Mouse (Mus musculus): Measurements from ENCODE around the gene Prkra. TPM values are rescaled to one million over a fixed set of nuclear protein-coding genes. Genes with fewer than 3 reads are reported as not detected.

The Prkra gene
- 6.9 and 7.5 TPM in 2 replicates for total RNA-seq (2015; ENCODE audit: low replicate concordance)
- 2.2 TPM in 1 of 2 replicates, not detected in the other for total RNA-seq (2017; ENCODE audit: low replicate concordance)

- ATAC-seq (replicated peaks; ENCODE audit: low FRiP score, poor library complexity, severe bottlenecking): peak; percentile 99
Measured at GRCm38 (mm10) chr2:76647883-76648570, at the start of gene Prkra, which contains the start of gene Pjvk. Prkra (minus strand) TSS chr2:76648015. Pjvk (plus strand) TSS chr2:76648476.

- ATAC-seq (replicated peaks; ENCODE audit: low FRiP score, poor library complexity, severe bottlenecking): no peak
Measured at GRCm38 (mm10) chr2:76695290-76695689, 47.5 kb upstream of the Prkra start.

- no peak for ATAC-seq (replicated peaks; ENCODE audit: low FRiP score, poor library complexity, severe bottlenecking)
Measured at GRCm38 (mm10) chr2:76693765-76694164, 46.0 kb upstream of the Prkra start.

- ATAC-seq (replicated peaks; ENCODE audit: low FRiP score, poor library complexity, severe bottlenecking): no peak
Measured at GRCm38 (mm10) chr2:76690436-76691204, 42.8 kb upstream of the Prkra start.

GRCm38 (mm10) chr2:76688162-76688561, 40.3 kb upstream of the Prkra start:
- ATAC-seq (replicated peaks; ENCODE audit: low FRiP score, poor library complexity, severe bottlenecking): no peak

GRCm38 (mm10) chr2:76687608-76688007, 39.8 kb upstream of the Prkra start:
- no peak for ATAC-seq (replicated peaks; ENCODE audit: low FRiP score, poor library complexity, severe bottlenecking)

GRCm38 (mm10) chr2:76686986-76687385, 39.2 kb upstream of the Prkra start:
- ATAC-seq (replicated peaks; ENCODE audit: low FRiP score, poor library complexity, severe bottlenecking): no peak

GRCm38 (mm10) chr2:76682301-76682700, 34.5 kb upstream of the Prkra start:
- no peak for ATAC-seq (replicated peaks; ENCODE audit: low FRiP score, poor library complexity, severe bottlenecking)

- no peak for ATAC-seq (replicated peaks; ENCODE audit: low FRiP score, poor library complexity, severe bottlenecking)
Measured at GRCm38 (mm10) chr2:76676401-76677226, 28.8 kb upstream of the Prkra start.

- no peak for ATAC-seq (replicated peaks; ENCODE audit: low FRiP score, poor library complexity, severe bottlenecking)
Measured at GRCm38 (mm10) chr2:76675949-76676348, 28.1 kb upstream of the Prkra start.

- no peak for ATAC-seq (replicated peaks; ENCODE audit: low FRiP score, poor library complexity, severe bottlenecking)
Measured at GRCm38 (mm10) chr2:76675451-76675850, 27.6 kb upstream of the Prkra start.

GRCm38 (mm10) chr2:76674725-76675427, 27.1 kb upstream of the Prkra start, which contains the start of gene Plekha3:
Plekha3 (plus strand) TSS chr2:76675281.
- ATAC-seq (replicated peaks; ENCODE audit: low FRiP score, poor library complexity, severe bottlenecking): peak; percentile 39; the same call in 1 of the 2 replicates

GRCm38 (mm10) chr2:76673472-76674081, 25.8 kb upstream of the Prkra start:
- peak; percentile 67 for ATAC-seq (replicated peaks; ENCODE audit: low FRiP score, poor library complexity, severe bottlenecking)

- peak; percentile 92 for ATAC-seq (replicated peaks; ENCODE audit: low FRiP score, poor library complexity, severe bottlenecking)
Measured at GRCm38 (mm10) chr2:76672966-76673392, 25.2 kb upstream of the Prkra start, which contains the start of gene Fkbp7. Fkbp7 (minus strand) TSS chr2:76673116.

- ATAC-seq (replicated peaks; ENCODE audit: low FRiP score, poor library complexity, severe bottlenecking): no peak
Measured at GRCm38 (mm10) chr2:76672134-76672745, 24.4 kb upstream of the Prkra start.

- ATAC-seq (replicated peaks; ENCODE audit: low FRiP score, poor library complexity, severe bottlenecking): no peak
Measured at GRCm38 (mm10) chr2:76671641-76672040, 23.8 kb upstream of the Prkra start.

GRCm38 (mm10) chr2:76667200-76667599, 19.4 kb upstream of the Prkra start:
- ATAC-seq (replicated peaks; ENCODE audit: low FRiP score, poor library complexity, severe bottlenecking): no peak

GRCm38 (mm10) chr2:76665531-76665930, 17.7 kb upstream of the Prkra start:
- no peak for ATAC-seq (replicated peaks; ENCODE audit: low FRiP score, poor library complexity, severe bottlenecking)

All from erythroblast, adult 5-6 weeks (primary cell).